Mouse (Mus musculus) small intestine, adult 2 months (tissue): ENCODE results near the gene 4931428L18Rik. TPM values are rescaled to one million over a fixed set of nuclear protein-coding genes. Genes with fewer than 3 reads are reported as not detected.

Source experiments
- H3K27ac ChIP-seq: fragments of 200-500 bp; 2 replicates; pipeline ENCODE4 v1.5.1; 2012; ENCODE audit warnings: low read depth, low read length, control low read depth, inconsistent platforms; ENCODE audit not compliant: insufficient read depth
- H3K27me3 ChIP-seq: fragments of 200-500 bp; 2 replicates; pipeline ENCODE4 v1.6.1; 2012; ENCODE audit warnings: mild to moderate bottlenecking, moderate library complexity, low read length, inconsistent platforms; ENCODE audit not compliant: control insufficient read depth, insufficient read depth
- H3K36me3 ChIP-seq: fragments of 200-500 bp; 2 replicates; pipeline ENCODE4 v1.6.1; 2012; ENCODE audit warnings: mild to moderate bottlenecking, low read length, control low read depth, inconsistent platforms; ENCODE audit not compliant: control insufficient read depth, insufficient read depth
- H3K4me1 ChIP-seq: fragments of 200-500 bp; 2 replicates; pipeline ENCODE4 v1.6.1; 2012; ENCODE audit warnings: low read length, inconsistent platforms, mixed read lengths; ENCODE audit not compliant: control insufficient read depth, insufficient read depth, insufficient read length
- H3K4me3 ChIP-seq: fragments of 200-500 bp; 2 replicates; pipeline ENCODE4 v1.5.1; 2012; ENCODE audit warnings: low read depth, mild to moderate bottlenecking, control low read depth, inconsistent platforms, low read length, moderate library complexity
- CTCF ChIP-seq: fragments of 200-500 bp; IDR thresholded peaks from 2 replicates; pipeline ENCODE4 v1.5.1; 2012; ENCODE audit warnings: low read depth, mild to moderate bottlenecking, control low read depth, inconsistent platforms, low read length, moderate library complexity, mixed read lengths; ENCODE audit not compliant: insufficient replicate concordance, insufficient read length; ENCODE audit errors: extremely low read depth
- POLR2A ChIP-seq: fragments of 200-500 bp; IDR thresholded peaks from 2 replicates; pipeline ENCODE4 v1.6.1; 2012; ENCODE audit warnings: low read depth, mild to moderate bottlenecking, control low read depth, inconsistent platforms, low read length, moderate library complexity
- WGBS: fragments of 180-500 bp; shearing (Covaris S2); methylation state at CpG from one replicate; pipeline ENCODE4 v1.1.7; 2018; 5-methylcytosine and 5-hydroxymethylcytosine counted together
- polyA plus RNA-seq: library from polyadenylated mRNA; depleted of rRNA; stranded (reverse); fragments of >200 nt; gene quantifications from 2 replicates; pipeline ENCODE4 v1.2.3, GENCODE M21; 2012

4931428L18Rik gene
- polyA plus RNA-seq, 1 experiment, result not detected

GRCm38 (mm10) chr1:31175401-31175800 is 47.1 kb downstream of the 4931428L18Rik start:
- Histone ChIP-seq H3K27ac (no peak overlapping the region), H3K4me3 (no peak overlapping the region), H3K4me1 (no peaks in the 10 kb centered on the region), H3K27me3 (no peaks in the 10 kb centered on the region), H3K36me3 (no peaks in the 10 kb centered on the region)
- TF ChIP-seq POLR2A (no peak), CTCF (no peak)
- WGBS, result 63% methylated on average over 3 of the region's 3 CpGs

DNA sequence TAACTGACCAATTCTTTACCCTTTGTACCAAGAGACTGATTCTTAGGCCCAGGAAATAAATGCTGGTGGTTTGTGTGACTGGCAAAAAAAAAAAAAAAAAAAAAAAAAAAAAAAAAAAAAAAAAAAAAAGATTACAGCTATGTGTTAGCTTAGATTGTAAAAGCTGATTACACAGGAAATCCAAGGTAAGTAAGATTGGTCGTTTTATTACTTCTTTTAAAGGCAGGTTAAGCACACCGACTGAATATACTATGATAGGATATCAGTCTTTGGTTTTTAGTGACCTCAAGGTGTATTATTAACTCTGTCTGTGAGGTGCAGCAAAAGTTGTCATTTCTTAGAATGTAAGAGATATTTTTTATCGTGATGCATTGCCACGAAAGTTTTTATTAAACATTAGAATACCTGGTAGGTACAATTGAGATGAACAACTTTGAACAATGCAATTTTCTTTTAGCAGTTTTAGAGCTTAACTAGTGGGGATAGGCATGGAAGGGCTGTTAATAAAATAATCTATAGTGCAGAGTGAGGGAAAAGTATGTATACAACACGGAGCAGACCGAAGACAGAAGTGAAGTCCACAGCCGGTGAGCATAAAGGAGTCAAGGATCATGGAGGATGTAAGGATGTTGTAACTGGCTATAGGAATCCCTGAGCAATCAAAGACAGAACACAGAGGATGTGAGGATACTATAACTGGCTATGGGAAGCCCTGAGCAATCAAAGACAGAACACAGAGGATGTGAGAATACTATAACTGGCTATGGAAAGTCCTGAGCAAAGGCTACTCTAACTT is 57.0 kb downstream of the 4931428L18Rik start:
- Histone ChIP-seq H3K27ac (no peak overlapping the region), H3K27me3 (no peaks in the 10 kb centered on the region), H3K4me1 (no peaks in the 10 kb centered on the region), H3K4me3 (no peak overlapping the region), H3K36me3 (no peaks in the 10 kb centered on the region)
- TF ChIP-seq POLR2A, result no peak
- TF ChIP-seq CTCF, result no peak
- 33% methylated on average over 7 of the region's 7 CpGs for WGBS

DNA sequence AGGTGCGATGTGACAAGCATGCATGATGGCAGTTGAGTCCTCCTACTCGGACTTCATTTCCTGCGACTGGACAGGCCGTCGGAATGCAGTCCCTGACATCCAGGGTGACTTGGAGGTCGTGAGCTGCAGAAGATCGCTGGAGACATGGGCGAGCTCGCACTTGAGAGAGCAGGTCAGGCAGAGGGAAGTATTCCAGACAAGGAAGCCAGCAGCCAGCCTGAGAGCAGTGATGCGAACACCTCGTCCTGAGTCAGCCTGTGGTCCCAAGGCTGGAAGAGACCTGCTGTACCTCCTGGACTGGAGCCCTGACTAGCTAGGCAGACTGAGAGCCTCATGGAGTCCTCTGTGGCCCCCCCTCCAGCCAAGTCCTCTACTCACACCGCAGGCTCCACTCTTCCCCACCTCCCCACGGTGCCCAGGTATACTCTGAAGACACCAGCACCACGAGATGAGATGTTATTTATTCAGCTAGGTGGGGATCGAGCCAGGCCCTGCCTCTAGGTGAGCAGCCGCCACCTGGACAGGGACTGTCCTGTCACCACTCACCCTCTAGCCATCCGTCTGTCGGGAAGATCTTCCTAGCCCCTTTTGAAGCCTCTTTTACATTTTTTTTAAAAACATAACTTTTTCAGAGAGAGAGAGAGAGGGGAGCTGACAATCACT is 57.8 kb downstream of the 4931428L18Rik start:
- TF ChIP-seq POLR2A (no peak), CTCF (no peak)
- no peak overlapping the region for H3K27ac ChIP-seq
- H3K36me3 ChIP-seq, result no peaks in the 10 kb centered on the region
- WGBS, result 71% methylated on average over 18 of the region's 18 CpGs
- H3K27me3 ChIP-seq, result no peaks in the 10 kb centered on the region
- no peak overlapping the region for H3K4me3 ChIP-seq
- H3K4me1 ChIP-seq, result no peaks in the 10 kb centered on the region

- TF ChIP-seq POLR2A, result no peak
- TF ChIP-seq CTCF, result no peak
- 53% methylated on average over 2 of the region's 2 CpGs for WGBS
- no peaks in the 10 kb centered on the region for H3K36me3 ChIP-seq
- no peaks in the 10 kb centered on the region; the same call in 1 of the 2 replicates for H3K4me1 ChIP-seq
- H3K27ac ChIP-seq, result no peak overlapping the region
- H3K4me3 ChIP-seq, result no peak overlapping the region
- H3K27me3 ChIP-seq, result no peaks in the 10 kb centered on the region
Measured at GRCm38 (mm10) chr1:31156884-31157283, 65.6 kb downstream of the 4931428L18Rik start.

GRCm38 (mm10) chr1:31156185-31156584 is 66.3 kb downstream of the 4931428L18Rik start:
- H3K36me3 ChIP-seq, result no peaks in the 10 kb centered on the region

DNA sequence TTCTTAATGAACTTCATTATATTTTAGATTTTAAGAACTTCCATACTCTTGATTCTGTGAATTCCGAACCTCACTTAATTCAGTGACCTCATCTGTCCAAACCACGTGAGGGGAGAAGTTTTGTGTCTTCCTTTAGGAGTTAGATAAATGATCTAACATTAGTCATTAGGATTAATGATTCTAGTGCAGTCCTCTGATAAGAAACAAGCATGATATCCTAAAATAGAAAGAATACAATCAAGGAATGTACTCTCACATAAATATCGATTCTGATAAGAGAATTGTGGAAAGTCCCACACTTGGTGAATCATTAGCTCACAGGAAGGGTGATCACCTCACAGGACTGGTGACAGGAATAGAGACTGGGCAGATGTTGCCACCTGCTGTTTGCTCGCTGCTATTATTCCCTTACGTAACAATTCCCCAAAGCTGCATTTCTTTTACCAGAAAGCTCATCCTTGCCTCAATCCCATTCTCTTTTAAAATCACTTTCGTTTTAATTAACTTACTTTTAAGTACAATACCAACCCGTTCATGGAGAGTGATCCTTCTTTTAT is 68.6 kb downstream of the 4931428L18Rik start:
- Histone ChIP-seq H3K4me3 (no peak overlapping the region), H3K36me3 (no peaks in the 10 kb centered on the region), H3K4me1 (no peaks in the 10 kb centered on the region; the same call in 1 of the 2 replicates), H3K27ac (no peak overlapping the region), H3K27me3 (no peaks in the 10 kb centered on the region)
- no peak for TF ChIP-seq POLR2A
- peak; percentile 58; the same call in 1 of the 2 replicates for TF ChIP-seq CTCF
- 3% methylated on average over 7 of the region's 7 CpGs for WGBS

More at GRCm38 (mm10) chr1:31156185-31156584, 66.3 kb downstream of the 4931428L18Rik start:
- no peaks in the 10 kb centered on the region; the same call in 1 of the 2 replicates for H3K4me1 ChIP-seq
- no peaks in the 10 kb centered on the region for H3K27me3 ChIP-seq
- WGBS, result 24% methylated on average over 2 of the region's 2 CpGs
- TF ChIP-seq CTCF (no peak), POLR2A (no peak)
- H3K4me3 ChIP-seq, result no peak overlapping the region
- H3K27ac ChIP-seq, result peak overlapping the region; percentile 46; the same call in 1 of the 2 replicates
